Mouse (Mus musculus): ENCODE measurements at regions not wholly inside any gene's neighbourhood (a gene's known extent, or its start where the extent isn't known, plus 50 kb on each side); places are given as distances from the start of the nearest gene placed in this dataset.

- TF ChIP-seq TAL1 (IDR thresholded peaks at IDR 0.05; ENCODE audit: low read length) (no peak), GATA1 (IDR thresholded peaks at IDR 0.05; ENCODE audit: low read length) (no peak)
These were observed 284.6 kb upstream of the Noct start for GRCm38 (mm10) chr3:50939602-50940001.

Measured in erythroblast, embryonic 14.5 days (primary cell).